Mouse (Mus musculus): Measurements from ENCODE around the gene Sipa1l3. TPM values are rescaled to one million over a fixed set of nuclear protein-coding genes. Genes with fewer than 3 reads are reported as not detected.
A peak's percentile ranks its signal among the peaks of the same experiment; 100 is the strongest.

Sipa1l3 gene
- polyA plus RNA-seq, 1 experiment from 2014 or later, result 3.8 TPM

GRCm38 (mm10) chr7:29288942-29289638, 229.4 kb downstream of the Sipa1l3 start, which contains the start of gene Ppp1r14a:
TSS of gene Ppp1r14a (plus strand) at chr7:29289308.
- WGBS, result under 1% methylated on average over 59 of the region's 59 CpGs
- 0 out of 2 replicates have a peak, but pooled peaks have one; percentile 49 for ATAC-seq (ENCODE audit: insufficient number of reproducible peaks, low FRiP score)
- H3K4me2 ChIP-seq, result peak within 1 kb of the TSS; percentile 92
- peaks cover 43% of the 10 kb centered on the region for H3K4me1 ChIP-seq (replicated peaks)
- no peaks in the 10 kb centered on the region for H3K36me3 ChIP-seq
- peak within 1 kb of the TSS; percentile 55 for H3K27ac ChIP-seq (ENCODE audit: poor library complexity, severe bottlenecking)
- H3K9me3 ChIP-seq (replicated peaks), result no peaks in the 10 kb centered on the region; the same call in 1 of the 2 replicates
- peak within 1 kb of the TSS; percentile 61 for H3K4me3 ChIP-seq
- H3K9ac ChIP-seq, result peak within 1 kb of the TSS; percentile 76
- H3K27me3 ChIP-seq (replicated peaks), result peaks cover 59% of the 10 kb centered on the region

DNA sequence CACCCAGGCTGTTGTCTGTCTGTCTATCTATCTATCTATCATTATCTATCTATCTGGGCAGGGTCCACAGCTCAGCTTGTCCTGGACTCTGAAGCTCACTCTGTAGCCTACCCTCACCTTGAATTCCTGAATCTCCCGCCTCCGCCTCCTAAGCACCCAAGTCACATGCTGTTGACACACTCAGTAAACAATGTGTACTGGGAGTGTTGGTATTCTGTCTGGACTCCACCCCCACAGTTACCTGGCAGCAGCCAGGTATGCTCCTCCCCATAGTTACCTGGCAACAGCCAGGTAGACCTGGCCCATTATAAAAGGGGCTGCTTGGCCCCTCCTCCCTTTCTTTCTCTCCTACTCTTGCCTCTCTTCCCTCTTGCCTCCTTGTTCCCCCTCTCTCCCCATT, 230.4 kb downstream of the Sipa1l3 start:
- 88% methylated on average over 2 of the region's 2 CpGs for WGBS
- Histone ChIP-seq H3K4me3 (no peak overlapping the region), H3K27me3 (replicated peaks) (peaks cover 54% of the 10 kb centered on the region), H3K27ac (ENCODE audit: poor library complexity, severe bottlenecking) (no peak overlapping the region), H3K4me2 (no peak overlapping the region), H3K9ac (no peak overlapping the region), H3K36me3 (no peaks in the 10 kb centered on the region), H3K4me1 (replicated peaks) (peaks cover 39% of the 10 kb centered on the region), H3K9me3 (replicated peaks) (no peaks in the 10 kb centered on the region; the same call in 1 of the 2 replicates)
- ATAC-seq (ENCODE audit: insufficient number of reproducible peaks, low FRiP score), result no peak

DNA sequence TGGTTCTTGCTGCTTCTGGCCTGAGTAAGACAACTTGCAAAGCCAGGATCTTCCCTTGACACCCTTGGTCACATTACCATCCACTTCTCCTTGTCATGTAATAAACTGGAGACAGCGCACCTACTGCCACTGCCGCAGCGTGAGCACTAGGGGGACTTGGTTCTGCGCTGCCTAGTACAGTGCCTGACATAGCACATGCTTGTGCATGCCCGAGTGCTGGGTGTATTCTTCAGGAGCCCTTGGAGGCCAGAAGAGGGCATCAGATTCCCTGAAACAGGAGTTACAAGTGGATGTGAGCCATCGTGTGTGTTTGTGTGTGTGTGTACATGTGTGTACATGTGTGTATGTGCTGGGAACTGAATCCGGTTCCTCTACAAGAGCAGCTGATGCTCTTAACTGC, 231.0 kb downstream of the Sipa1l3 start:
- H3K27me3 ChIP-seq (replicated peaks), result peaks cover 59% of the 10 kb centered on the region
- no peak overlapping the region for H3K9ac ChIP-seq
- 74% methylated on average over 7 of the region's 7 CpGs for WGBS
- H3K4me2 ChIP-seq, result no peak overlapping the region
- no peak overlapping the region for H3K4me3 ChIP-seq
- H3K36me3 ChIP-seq, result no peaks in the 10 kb centered on the region
- no peak for ATAC-seq (ENCODE audit: insufficient number of reproducible peaks, low FRiP score)
- H3K9me3 ChIP-seq (replicated peaks), result no peaks in the 10 kb centered on the region; the same call in 1 of the 2 replicates
- no peak overlapping the region for H3K27ac ChIP-seq (ENCODE audit: poor library complexity, severe bottlenecking)
- H3K4me1 ChIP-seq (replicated peaks), result peaks cover 33% of the 10 kb centered on the region

DNA sequence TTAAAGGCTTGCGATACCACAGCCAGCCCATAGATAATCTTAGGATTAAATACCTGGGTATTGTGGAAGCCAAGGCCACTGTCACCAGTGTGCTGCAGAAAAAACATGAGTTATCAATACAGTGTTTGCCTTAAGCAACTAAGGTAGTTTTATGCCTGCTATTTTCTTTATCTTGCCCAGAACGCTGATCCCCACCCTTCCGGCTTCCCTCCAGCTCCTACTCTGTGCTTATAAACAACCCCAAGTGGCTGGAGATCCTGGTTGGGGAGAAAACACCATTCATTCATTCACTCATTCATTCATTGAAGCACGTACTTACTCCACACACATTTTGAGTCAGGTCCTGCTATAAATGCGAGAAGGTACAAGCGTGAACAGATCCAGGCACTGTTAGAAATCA, 233.9 kb downstream of the Sipa1l3 start:
- H3K27me3 ChIP-seq (replicated peaks), result peaks cover 50% of the 10 kb centered on the region
- H3K9me3 ChIP-seq (replicated peaks), result no peaks in the 10 kb centered on the region; the same call in 1 of the 2 replicates
- peaks cover 34% of the 10 kb centered on the region for H3K4me1 ChIP-seq (replicated peaks)
- H3K4me3 ChIP-seq, result no peak overlapping the region
- no peak for ATAC-seq (ENCODE audit: insufficient number of reproducible peaks, low FRiP score)
- H3K36me3 ChIP-seq, result no peaks in the 10 kb centered on the region
- no peak overlapping the region for H3K4me2 ChIP-seq
- WGBS, result 81% methylated on average over 6 of the region's 6 CpGs
- H3K9ac ChIP-seq, result no peak overlapping the region
- H3K27ac ChIP-seq (ENCODE audit: poor library complexity, severe bottlenecking), result no peak overlapping the region

DNA sequence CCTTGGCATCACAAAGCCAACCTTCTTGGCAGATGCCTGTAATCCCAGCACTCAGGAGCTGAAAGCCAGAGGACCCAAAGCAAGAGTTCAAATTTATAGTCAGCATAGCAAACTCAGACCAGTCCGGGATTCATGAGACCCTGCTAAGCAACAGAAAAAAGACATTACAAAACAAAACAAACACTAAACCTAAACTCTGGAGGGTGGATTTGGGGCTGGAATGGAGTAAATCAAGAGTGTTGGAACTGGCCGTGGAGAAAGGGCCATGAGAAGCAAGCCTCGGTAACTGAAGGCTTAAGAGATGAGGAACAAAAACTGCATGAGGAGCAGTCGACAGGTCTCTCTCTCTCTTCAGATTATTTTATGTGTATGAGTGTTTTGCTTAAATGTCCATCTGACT, 234.6 kb downstream of the Sipa1l3 start:
- Histone ChIP-seq H3K4me3 (no peak overlapping the region), H3K27me3 (replicated peaks) (peaks cover 50% of the 10 kb centered on the region), H3K9me3 (replicated peaks) (no peaks in the 10 kb centered on the region), H3K27ac (ENCODE audit: poor library complexity, severe bottlenecking) (no peak overlapping the region), H3K4me1 (replicated peaks) (peaks cover 31% of the 10 kb centered on the region), H3K36me3 (no peaks in the 10 kb centered on the region), H3K9ac (no peak overlapping the region), H3K4me2 (no peak overlapping the region)
- ATAC-seq (ENCODE audit: insufficient number of reproducible peaks, low FRiP score), result no peak
- 78% methylated on average over 4 of the region's 4 CpGs for WGBS

- H3K9ac ChIP-seq, result peak overlapping the region; percentile 74
- no peak overlapping the region for H3K27ac ChIP-seq (ENCODE audit: poor library complexity, severe bottlenecking)
- H3K4me1 ChIP-seq (replicated peaks), result peaks cover 27% of the 10 kb centered on the region
- H3K4me3 ChIP-seq, result peak overlapping the region; percentile 62
- H3K4me2 ChIP-seq, result peak overlapping the region; percentile 91
- ATAC-seq (ENCODE audit: insufficient number of reproducible peaks, low FRiP score), result peak; percentile 33; the same call in 1 of the 2 replicates
- H3K36me3 ChIP-seq, result no peaks in the 10 kb centered on the region
- H3K9me3 ChIP-seq (replicated peaks), result no peaks in the 10 kb centered on the region
- peaks cover 38% of the 10 kb centered on the region for H3K27me3 ChIP-seq (replicated peaks)
- 12% methylated on average over 21 of the region's 21 CpGs for WGBS
Observed at GRCm38 (mm10) chr7:29282074-29282554, 236.3 kb downstream of the Sipa1l3 start.

DNA sequence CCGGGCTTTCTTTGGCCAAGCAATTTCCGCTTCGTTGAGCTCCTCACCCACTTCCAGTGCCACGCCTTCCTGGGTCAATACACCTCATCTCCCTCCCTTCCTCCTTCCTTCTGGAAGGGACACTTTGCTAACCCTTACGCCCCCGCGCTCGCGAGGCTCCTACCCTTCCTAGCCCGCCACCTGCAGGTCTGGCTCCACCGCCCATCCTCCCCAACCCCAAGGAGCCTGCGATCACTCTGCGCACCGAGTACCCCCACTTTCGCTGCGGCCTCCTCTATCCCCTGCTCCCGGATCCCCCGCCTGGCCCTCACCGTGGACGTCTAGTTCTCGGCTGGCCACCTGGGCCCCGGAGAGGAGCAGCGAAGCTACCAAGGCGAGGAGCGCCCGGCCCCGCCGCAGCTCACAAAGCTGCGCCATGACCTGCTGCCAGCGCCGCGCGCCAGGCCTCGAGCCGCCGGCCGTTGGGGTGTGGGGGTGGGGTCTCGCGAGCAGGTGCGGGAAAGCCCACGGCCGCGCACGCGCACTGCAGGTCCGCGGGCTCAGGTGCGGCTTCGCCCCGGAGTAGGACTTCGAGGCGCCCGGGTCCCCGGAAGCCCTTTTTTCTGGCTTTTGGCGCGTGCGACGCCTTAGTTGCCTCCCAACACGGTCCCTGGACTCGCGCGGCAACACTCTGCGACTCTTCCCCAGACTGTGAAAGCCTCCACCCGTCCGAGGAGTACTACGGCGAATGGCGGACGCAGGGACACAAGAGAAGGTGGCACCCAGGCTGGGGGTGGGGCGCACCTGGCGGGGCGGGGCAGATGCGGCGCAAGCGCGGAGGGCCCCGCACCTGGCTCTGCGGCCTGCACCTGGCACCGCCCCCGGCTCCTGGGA, 237.0 kb downstream of the Sipa1l3 start, which contains the start of gene Spint2:
Gene Spint2, minus strand, starts transcription at position 712 of the 873 bp plus-strand sequence.
- ATAC-seq (ENCODE audit: insufficient number of reproducible peaks, low FRiP score), result peak; percentile 61
- Histone ChIP-seq H3K27me3 (replicated peaks) (peaks cover 35% of the 10 kb centered on the region), H3K27ac (ENCODE audit: poor library complexity, severe bottlenecking) (0 out of 2 replicates have a peak within 1 kb of the TSS, but pooled peaks have one; percentile 19), H3K36me3 (no peaks in the 10 kb centered on the region), H3K9ac (peak within 1 kb of the TSS; percentile 74), H3K9me3 (replicated peaks) (no peaks in the 10 kb centered on the region), H3K4me2 (peak within 1 kb of the TSS; percentile 91), H3K4me1 (replicated peaks) (peaks cover 30% of the 10 kb centered on the region), H3K4me3 (peak within 1 kb of the TSS; percentile 62)
- under 1% methylated on average over 80 of the region's 80 CpGs for WGBS

DNA sequence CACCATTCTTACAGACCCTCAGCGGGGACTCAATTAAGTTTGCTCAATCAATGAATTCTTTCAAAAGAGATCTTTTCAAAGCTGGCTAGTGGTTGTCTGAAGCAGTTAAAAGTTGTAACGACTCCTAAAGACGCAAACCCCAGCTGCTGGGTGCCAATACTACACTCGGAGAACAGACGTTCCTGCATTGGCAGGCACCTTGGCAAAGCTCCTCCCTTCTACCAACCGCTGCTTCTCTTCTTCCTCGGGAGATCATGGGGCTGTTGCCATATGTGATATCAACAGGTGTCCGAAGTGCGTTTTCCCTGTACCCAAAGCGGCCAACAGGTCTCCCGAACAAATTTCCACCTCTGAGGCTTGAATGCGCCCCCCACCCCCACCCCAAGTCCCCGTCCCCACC, 237.6 kb downstream of the Sipa1l3 start:
- Histone ChIP-seq H3K27ac (ENCODE audit: poor library complexity, severe bottlenecking) (peak overlapping the region; percentile 44; the same call in 1 of the 2 replicates), H3K9me3 (replicated peaks) (no peaks in the 10 kb centered on the region), H3K36me3 (no peaks in the 10 kb centered on the region), H3K4me1 (replicated peaks) (peaks cover 30% of the 10 kb centered on the region), H3K9ac (peak overlapping the region; percentile 74), H3K4me3 (peak overlapping the region; percentile 62), H3K27me3 (replicated peaks) (peaks cover 30% of the 10 kb centered on the region), H3K4me2 (peak overlapping the region; percentile 91)
- ATAC-seq (ENCODE audit: insufficient number of reproducible peaks, low FRiP score), result no peak
- 15% methylated on average over 13 of the region's 13 CpGs for WGBS

DNA sequence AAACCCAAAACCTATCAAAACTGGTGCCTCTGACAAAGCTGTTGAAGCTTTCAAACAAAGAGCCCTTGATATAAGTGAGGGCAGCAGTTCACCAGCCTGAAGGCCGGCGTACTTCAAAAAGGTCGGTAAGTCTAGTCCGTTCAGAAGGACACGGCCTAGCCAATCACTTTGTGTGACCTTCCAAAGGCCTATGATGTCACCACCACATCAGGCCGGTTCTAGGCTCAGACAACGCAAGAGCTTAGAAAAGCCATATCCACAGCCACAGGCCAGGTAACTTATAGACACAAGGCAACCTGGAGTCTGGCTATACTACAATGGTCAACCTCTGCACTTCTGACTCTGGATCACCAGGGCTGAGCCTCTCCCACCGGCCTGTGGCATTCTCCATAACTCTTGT, 238.5 kb downstream of the Sipa1l3 start:
- Histone ChIP-seq H3K27ac (ENCODE audit: poor library complexity, severe bottlenecking) (peak overlapping the region; percentile 44), H3K4me2 (peak overlapping the region; percentile 91), H3K9ac (no peak overlapping the region), H3K4me1 (replicated peaks) (peaks cover 30% of the 10 kb centered on the region), H3K36me3 (no peaks in the 10 kb centered on the region), H3K9me3 (replicated peaks) (no peaks in the 10 kb centered on the region), H3K27me3 (replicated peaks) (peaks cover 21% of the 10 kb centered on the region), H3K4me3 (no peak overlapping the region)
- ATAC-seq (ENCODE audit: insufficient number of reproducible peaks, low FRiP score), result peak; percentile 58
- 23% methylated on average over 8 of the region's 8 CpGs for WGBS

DNA sequence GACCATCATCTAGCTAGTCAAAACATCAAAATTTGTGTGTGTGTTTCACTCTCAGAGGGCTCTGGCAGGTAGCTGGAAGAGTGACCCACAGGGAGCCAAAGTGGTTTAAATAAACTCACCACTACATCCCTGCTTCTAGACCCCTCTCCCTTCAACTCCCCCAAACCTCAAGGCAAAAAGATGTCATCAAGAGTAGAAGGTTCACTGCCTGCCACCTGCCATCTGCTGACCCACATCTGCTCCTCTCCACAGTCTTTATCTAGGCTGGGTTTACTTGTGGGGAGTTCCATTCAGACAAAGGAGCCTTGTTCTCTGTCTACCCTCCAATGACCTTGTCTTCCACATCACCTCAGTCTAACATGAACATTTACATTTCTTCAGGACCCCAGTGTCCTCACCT, 239.2 kb downstream of the Sipa1l3 start:
- no peak overlapping the region for H3K4me2 ChIP-seq
- no peak overlapping the region for H3K4me3 ChIP-seq
- peak overlapping the region; percentile 30 for H3K27ac ChIP-seq (ENCODE audit: poor library complexity, severe bottlenecking)
- H3K4me1 ChIP-seq (replicated peaks), result peaks cover 37% of the 10 kb centered on the region
- ATAC-seq (ENCODE audit: insufficient number of reproducible peaks, low FRiP score), result 0 out of 2 replicates have a peak, but pooled peaks have one; percentile 1
- no peak overlapping the region for H3K9ac ChIP-seq
- no peaks in the 10 kb centered on the region for H3K36me3 ChIP-seq
- H3K27me3 ChIP-seq (replicated peaks), result peaks cover 16% of the 10 kb centered on the region
- H3K9me3 ChIP-seq (replicated peaks), result no peaks in the 10 kb centered on the region

DNA sequence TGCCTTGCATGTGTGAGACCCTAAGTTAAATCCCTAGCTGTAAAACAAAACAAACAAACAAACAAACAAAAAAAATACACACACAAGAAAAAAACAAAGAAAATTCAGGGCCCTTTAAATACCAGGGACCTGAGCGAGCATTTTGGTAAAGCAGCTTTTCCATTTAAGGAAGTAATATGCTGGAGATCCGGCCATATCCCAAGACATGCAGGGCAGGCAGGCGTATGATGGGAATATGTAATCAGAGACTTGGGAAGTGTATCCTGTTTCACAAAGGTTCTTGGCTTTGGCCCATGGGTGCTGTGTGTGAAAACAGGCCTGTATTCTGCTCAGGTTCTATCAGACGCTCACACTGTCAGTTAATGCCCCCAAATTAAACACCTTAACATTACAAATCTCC, 240.9 kb downstream of the Sipa1l3 start:
- Histone ChIP-seq H3K36me3 (no peaks in the 10 kb centered on the region), H3K9ac (no peak overlapping the region), H3K27ac (ENCODE audit: poor library complexity, severe bottlenecking) (no peak overlapping the region), H3K9me3 (replicated peaks) (no peaks in the 10 kb centered on the region), H3K4me2 (no peak overlapping the region), H3K4me1 (replicated peaks) (peaks cover 46% of the 10 kb centered on the region), H3K4me3 (no peak overlapping the region), H3K27me3 (replicated peaks) (peaks cover 8% of the 10 kb centered on the region)
- 81% methylated on average over 4 of the region's 4 CpGs for WGBS
- ATAC-seq (ENCODE audit: insufficient number of reproducible peaks, low FRiP score), result no peak
